Mouse (Mus musculus) lung, adult 2 months (tissue): ENCODE measurements around the gene Enpp6.

Experiments
- CTCF ChIP-seq: fragments of 200-500 bp; IDR thresholded peaks from 2 replicates; pipeline ENCODE4 v1.5.1; 2011; ENCODE audit warnings: mild to moderate bottlenecking, low read length, control low read depth; ENCODE audit not compliant: insufficient read depth
- POLR2A ChIP-seq: fragments of 200-500 bp; IDR thresholded peaks from 2 replicates; pipeline ENCODE4 v1.6.1; 2011; ENCODE audit warnings: low read depth, mild to moderate bottlenecking, control low read depth, low read length, borderline replicate concordance; ENCODE audit errors: extremely low read depth

- no peak for TF ChIP-seq POLR2A
- no peak for TF ChIP-seq CTCF
Measured at GRCm38 (mm10) chr8:46969386-46969785, 17.3 kb upstream of the Enpp6 start.
